Mouse (Mus musculus) erythroblast, embryonic 14.5 days (primary cell): Measurements from ENCODE around the gene Toporsl. TPM values are rescaled to one million over a fixed set of nuclear protein-coding genes. Genes with fewer than 3 reads are reported as not detected.

ENCODE experiments used
- H3K27me3 ChIP-seq: 2 replicates; pipeline ENCODE4 v1.6.1; 2012; ENCODE audit warnings: inconsistent platforms; ENCODE audit not compliant: control insufficient read depth
- H3K36me3 ChIP-seq: 2 replicates; pipeline ENCODE4 v1.6.1; 2012; ENCODE audit warnings: mild to moderate bottlenecking, inconsistent platforms; ENCODE audit not compliant: control insufficient read depth
- H3K4me1 ChIP-seq: 2 replicates; pipeline ENCODE4 v1.6.1; 2012; ENCODE audit warnings: inconsistent platforms; ENCODE audit not compliant: control insufficient read depth
- H3K4me3 ChIP-seq: replicated peaks from 2 replicates; pipeline ENCODE3; 2012; ENCODE audit warnings: moderate library complexity, mild to moderate bottlenecking, inconsistent platforms
- H3K9me3 ChIP-seq: 2 replicates; pipeline ENCODE4 v1.6.1; 2012; ENCODE audit warnings: low read length, inconsistent platforms, mixed read lengths; ENCODE audit not compliant: control insufficient read depth
- GATA1 ChIP-seq: IDR thresholded peaks from 2 replicates; pipeline ENCODE4 v1.6.1; 2012; ENCODE audit warnings: low read length, inconsistent platforms, mixed read lengths
- TAL1 ChIP-seq: IDR thresholded peaks from 3 replicates; pipeline ENCODE4 v1.6.1; 2012; ENCODE audit warnings: low read length, inconsistent platforms, mixed read lengths
- polyA plus RNA-seq: library from polyadenylated mRNA; stranded (reverse); fragments of >175 nt; gene quantifications from 2 replicates; pipeline ENCODE4 v1.2.3, GENCODE M21; 2012

The Toporsl gene
- polyA plus RNA-seq, result not detected in 2 replicates

GRCm38 (mm10) chr4:52595927-52596326, at the start of gene Toporsl:
Gene Toporsl (plus strand): TSS chr4:52596274.
- H3K4me3 ChIP-seq, result no peak within 1 kb of the TSS
- no peaks in the 10 kb centered on the region for H3K9me3 ChIP-seq
- H3K36me3 ChIP-seq, result no peaks in the 10 kb centered on the region
- no peaks in the 10 kb centered on the region for H3K4me1 ChIP-seq
- no peaks in the 10 kb centered on the region for H3K27me3 ChIP-seq
- TF ChIP-seq TAL1, result no peak
- no peak for TF ChIP-seq GATA1

DNA sequence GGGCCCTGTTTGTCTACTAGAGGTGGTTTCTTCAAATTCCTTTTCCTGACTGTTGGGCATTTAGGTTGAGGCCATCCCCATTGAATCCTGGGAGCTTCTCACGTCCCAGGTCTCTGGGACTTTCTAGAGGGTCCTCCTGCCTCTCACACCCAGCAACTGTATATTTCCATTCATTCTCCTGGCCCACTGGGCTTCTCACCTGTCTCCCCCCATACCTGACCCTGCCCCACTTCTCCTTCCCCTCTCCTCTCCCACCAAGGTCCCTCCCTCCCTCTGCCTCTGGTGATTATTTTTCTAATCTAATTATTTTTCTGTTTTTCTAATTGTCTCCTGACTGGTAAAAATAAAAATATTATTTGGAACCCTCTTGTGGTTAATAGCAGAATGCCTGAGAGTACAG, 38.4 kb upstream of the Toporsl start:
- no peaks in the 10 kb centered on the region for H3K36me3 ChIP-seq
- no peaks in the 10 kb centered on the region for H3K27me3 ChIP-seq
- H3K4me3 ChIP-seq, result no peak overlapping the region
- no peaks in the 10 kb centered on the region for H3K4me1 ChIP-seq
- no peaks in the 10 kb centered on the region for H3K9me3 ChIP-seq
- TF ChIP-seq TAL1 (no peak), GATA1 (no peak)

- Histone ChIP-seq H3K4me1 (no peaks in the 10 kb centered on the region), H3K36me3 (no peaks in the 10 kb centered on the region), H3K9me3 (no peaks in the 10 kb centered on the region), H3K27me3 (no peaks in the 10 kb centered on the region), H3K4me3 (no peak overlapping the region)
- TF ChIP-seq GATA1, result no peak
- TF ChIP-seq TAL1, result no peak
These were observed 38.0 kb upstream of the Toporsl start for GRCm38 (mm10) chr4:52558080-52558479.

GRCm38 (mm10) chr4:52563859-52564258, 32.2 kb upstream of the Toporsl start:
- no peak overlapping the region for H3K4me3 ChIP-seq

DNA sequence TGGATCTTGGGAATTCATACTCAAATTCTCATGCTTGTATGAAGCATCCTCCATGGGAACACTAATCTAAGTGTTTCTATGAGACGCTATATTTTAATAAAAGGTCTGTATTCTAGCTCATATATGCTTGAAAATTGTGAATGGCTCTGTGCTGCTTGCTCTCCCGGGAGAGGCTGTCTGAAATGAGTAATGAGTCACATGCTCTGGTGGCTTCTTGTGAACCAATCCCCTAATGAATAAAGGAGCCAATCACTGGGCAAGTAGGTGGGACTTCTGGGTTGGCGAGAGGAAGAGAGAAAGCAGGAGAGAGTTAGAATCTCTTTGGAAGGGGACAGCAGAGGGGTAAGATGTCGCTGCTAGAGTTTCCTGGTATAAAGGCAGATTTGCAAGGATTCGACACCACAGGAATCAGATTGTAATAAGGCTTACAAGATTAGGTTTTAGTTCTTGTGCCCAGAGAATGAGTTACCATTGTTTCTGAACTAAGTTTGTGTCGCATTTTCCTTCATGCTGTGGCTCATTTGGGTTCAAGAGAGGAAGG, 9.8 kb upstream of the Toporsl start:
- no peaks in the 10 kb centered on the region for H3K9me3 ChIP-seq
- TF ChIP-seq GATA1 (no peak), TAL1 (no peak)
- no peaks in the 10 kb centered on the region for H3K4me1 ChIP-seq
- no peaks in the 10 kb centered on the region for H3K27me3 ChIP-seq
- no peak overlapping the region for H3K4me3 ChIP-seq
- no peaks in the 10 kb centered on the region for H3K36me3 ChIP-seq

More at GRCm38 (mm10) chr4:52563859-52564258, 32.2 kb upstream of the Toporsl start:
- Histone ChIP-seq H3K4me1 (no peaks in the 10 kb centered on the region), H3K9me3 (no peaks in the 10 kb centered on the region), H3K27me3 (no peaks in the 10 kb centered on the region), H3K36me3 (no peaks in the 10 kb centered on the region)
- TF ChIP-seq GATA1 (no peak), TAL1 (no peak)

- H3K27me3 ChIP-seq, result no peaks in the 10 kb centered on the region
- no peak overlapping the region for H3K4me3 ChIP-seq
- H3K9me3 ChIP-seq, result no peaks in the 10 kb centered on the region
- no peak for TF ChIP-seq GATA1
- TF ChIP-seq TAL1, result no peak
- no peaks in the 10 kb centered on the region for H3K4me1 ChIP-seq
- no peaks in the 10 kb centered on the region for H3K36me3 ChIP-seq
These were observed 2.2 kb upstream of the Toporsl start for GRCm38 (mm10) chr4:52593821-52594356.

- no peaks in the 10 kb centered on the region for H3K36me3 ChIP-seq
- no peak overlapping the region for H3K4me3 ChIP-seq
- H3K27me3 ChIP-seq, result no peaks in the 10 kb centered on the region
- no peaks in the 10 kb centered on the region for H3K9me3 ChIP-seq
- TF ChIP-seq TAL1, result no peak
- no peak for TF ChIP-seq GATA1
- H3K4me1 ChIP-seq, result no peaks in the 10 kb centered on the region
These were observed 1.4 kb upstream of the Toporsl start for GRCm38 (mm10) chr4:52594632-52595031.

GRCm38 (mm10) chr4:52598180-52598881, 2.3 kb downstream of the Toporsl start:
- TF ChIP-seq GATA1, result no peak
- TF ChIP-seq TAL1, result no peak
- H3K9me3 ChIP-seq, result no peaks in the 10 kb centered on the region
- H3K27me3 ChIP-seq, result no peaks in the 10 kb centered on the region
- H3K4me1 ChIP-seq, result no peaks in the 10 kb centered on the region
- no peaks in the 10 kb centered on the region for H3K36me3 ChIP-seq
- H3K4me3 ChIP-seq, result no peak overlapping the region

- no peak for TF ChIP-seq GATA1
- no peak for TF ChIP-seq TAL1
- no peaks in the 10 kb centered on the region for H3K27me3 ChIP-seq
- no peaks in the 10 kb centered on the region for H3K36me3 ChIP-seq
- no peak overlapping the region for H3K4me3 ChIP-seq
- H3K9me3 ChIP-seq, result 0 out of 2 replicates have a peak, but pooled peaks cover 3% of the 10 kb centered on the region
- no peaks in the 10 kb centered on the region for H3K4me1 ChIP-seq
These were observed 10.8 kb downstream of the Toporsl start for GRCm38 (mm10) chr4:52606923-52607322.

DNA sequence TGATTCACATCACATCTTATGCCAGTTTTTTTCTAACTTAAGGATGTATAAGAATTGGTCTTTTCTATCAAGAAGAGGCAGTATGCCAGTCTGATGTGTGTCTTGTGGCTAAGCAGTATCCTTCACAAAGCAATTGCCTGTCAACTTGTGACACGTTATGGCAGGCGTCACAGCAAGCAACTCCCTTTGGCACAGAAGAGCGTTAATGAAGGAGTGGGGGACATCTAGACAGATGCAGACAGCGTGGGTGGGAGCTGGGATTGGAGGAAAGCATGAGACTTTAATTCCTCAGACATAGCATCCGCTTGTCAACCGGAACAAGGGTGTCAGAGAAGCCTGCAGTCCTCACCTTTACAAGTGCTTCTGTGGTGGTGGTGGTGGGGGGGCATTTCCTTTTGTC, 38.9 kb downstream of the Toporsl start:
- Histone ChIP-seq H3K4me3 (no peak overlapping the region), H3K36me3 (no peaks in the 10 kb centered on the region), H3K4me1 (no peaks in the 10 kb centered on the region), H3K27me3 (no peaks in the 10 kb centered on the region), H3K9me3 (0 out of 2 replicates have a peak, but pooled peaks cover 2% of the 10 kb centered on the region)
- TF ChIP-seq TAL1 (no peak), GATA1 (no peak)
